Mouse (Mus musculus) lung, embryonic 16.5 days (tissue): ENCODE results near the gene Wdr86. TPM values are rescaled to one million over a fixed set of nuclear protein-coding genes. Genes with fewer than 3 reads are reported as not detected.
A peak's percentile ranks its signal among the peaks of the same experiment; 100 is the strongest.

Experiments
- ATAC-seq: fragments of 200-750 bp; cut with Nextera tagmentation; 2 replicates; pipeline ENCODE4 v1.8.0; 2017; ENCODE audit warnings: low read depth, mild to moderate bottlenecking, moderate library complexity
- H3K27ac ChIP-seq: fragments of 300-500 bp; sonication (generic); 2 replicates; pipeline ENCODE4 v1.5.1; 2014; ENCODE audit warnings: mild to moderate bottlenecking, control low read depth, low read length
- H3K27me3 ChIP-seq: fragments of 300-500 bp; sonication (generic); 2 replicates; pipeline ENCODE4 v1.6.1; 2014; ENCODE audit warnings: low read depth, low read length, mixed read lengths; ENCODE audit not compliant: control insufficient read depth, insufficient read depth
- H3K36me3 ChIP-seq: fragments of 300-500 bp; sonication (generic); 2 replicates; pipeline ENCODE4 v1.6.1; 2014; ENCODE audit warnings: low read length; ENCODE audit not compliant: control insufficient read depth, insufficient read depth
- H3K4me1 ChIP-seq: fragments of 300-500 bp; sonication (generic); replicated peaks from 2 replicates; pipeline ENCODE4 v1.6.1; 2014; ENCODE audit warnings: low read length, mixed read lengths; ENCODE audit not compliant: control insufficient read depth, insufficient read depth
- H3K4me2 ChIP-seq: fragments of 300-500 bp; sonication (generic); 2 replicates; pipeline ENCODE4 v1.6.1; 2014; ENCODE audit warnings: low read depth, low read length, control low read depth
- H3K4me3 ChIP-seq: fragments of 300-500 bp; sonication (generic); 2 replicates; pipeline ENCODE4 v1.5.1; 2014; ENCODE audit warnings: mild to moderate bottlenecking, low read length, control low read depth
- H3K9ac ChIP-seq: fragments of 300-500 bp; sonication (generic); 2 replicates; pipeline ENCODE4 v1.6.1; 2014; ENCODE audit warnings: low read length, control low read depth
- H3K9me3 ChIP-seq: fragments of 300-500 bp; sonication (generic); 2 replicates; pipeline ENCODE4 v1.6.1; 2016; ENCODE audit warnings: low read length; ENCODE audit not compliant: control insufficient read depth
- WGBS: fragments of 180-500 bp; shearing (Covaris S2); extraction: QIAGEN DNeasy Blood & Tissue Kit; methylation state at CpG from one replicate; pipeline ENCODE4 v1.1.7; 2014; 5-methylcytosine and 5-hydroxymethylcytosine counted together
- polyA plus RNA-seq: library from polyadenylated mRNA; unstranded; fragments of >200 nt; fragmentation: Nextera tagmentation; extraction: Ambion mirVana; gene quantifications from 2 replicates; pipeline ENCODE4 v1.2.1, GENCODE M21; 2015

Gene Wdr86
- polyA plus RNA-seq, 1 experiment from 2014 or later, result 30.5 TPM

DNA sequence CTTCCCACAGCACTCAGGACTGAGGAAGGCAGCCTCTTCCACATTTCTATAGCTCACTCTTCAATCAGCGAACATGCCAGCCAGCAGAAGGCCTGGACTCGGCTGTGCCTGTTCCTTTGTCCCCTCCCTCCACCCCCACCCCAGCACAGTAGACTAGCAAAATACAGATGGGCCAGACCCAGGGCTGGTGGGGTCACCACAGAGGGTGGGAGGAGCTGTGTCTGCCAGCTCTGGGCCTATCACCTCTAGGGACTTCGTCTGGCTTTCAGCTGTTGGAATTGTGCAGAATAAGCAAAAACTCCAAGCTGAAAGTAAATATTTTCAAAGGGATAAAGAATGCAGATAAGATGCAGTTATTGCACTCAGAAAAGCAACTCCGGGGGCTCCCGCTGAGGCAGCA, 5.7 kb downstream of the Wdr86 start:
- H3K27me3 ChIP-seq, result no peaks in the 10 kb centered on the region
- H3K9ac ChIP-seq, result peak overlapping the region; percentile 27
- H3K4me3 ChIP-seq, result no peak overlapping the region
- ATAC-seq, result peak; percentile 89
- H3K36me3 ChIP-seq, result no peaks in the 10 kb centered on the region; the same call in 1 of the 2 replicates
- H3K9me3 ChIP-seq, result no peaks in the 10 kb centered on the region
- peaks cover 46% of the 10 kb centered on the region for H3K4me1 ChIP-seq
- peak overlapping the region; percentile 95 for H3K27ac ChIP-seq
- 32% methylated on average over 5 of the region's 5 CpGs for WGBS
- 0 out of 2 replicates have a peak overlapping the region, but pooled peaks have one; percentile 9 for H3K4me2 ChIP-seq

- no peaks in the 10 kb centered on the region for H3K9me3 ChIP-seq
- H3K36me3 ChIP-seq, result no peaks in the 10 kb centered on the region; the same call in 1 of the 2 replicates
- H3K27ac ChIP-seq, result peak overlapping the region; percentile 95
- H3K27me3 ChIP-seq, result no peaks in the 10 kb centered on the region
- peak overlapping the region; percentile 27; the same call in 1 of the 2 replicates for H3K9ac ChIP-seq
- H3K4me2 ChIP-seq, result no peak overlapping the region
- WGBS, result 42% methylated on average over 5 of the region's 5 CpGs
- H3K4me1 ChIP-seq, result peaks cover 42% of the 10 kb centered on the region
- H3K4me3 ChIP-seq, result no peak overlapping the region
- ATAC-seq, result peak; percentile 10; the same call in 1 of the 2 replicates
These were observed 6.3 kb downstream of the Wdr86 start for GRCm38 (mm10) chr5:24724270-24724634.

- H3K4me2 ChIP-seq, result no peak overlapping the region
- ATAC-seq, result no peak
- WGBS, result 68% methylated on average over 11 of the region's 11 CpGs
- peak overlapping the region; percentile 12; the same call in 1 of the 2 replicates for H3K9ac ChIP-seq
- H3K9me3 ChIP-seq, result no peaks in the 10 kb centered on the region
- no peaks in the 10 kb centered on the region for H3K27me3 ChIP-seq
- no peak overlapping the region for H3K4me3 ChIP-seq
- no peaks in the 10 kb centered on the region; the same call in 1 of the 2 replicates for H3K36me3 ChIP-seq
- H3K4me1 ChIP-seq, result peaks cover 41% of the 10 kb centered on the region
- peak overlapping the region; percentile 95 for H3K27ac ChIP-seq
These were observed 6.8 kb downstream of the Wdr86 start for GRCm38 (mm10) chr5:24723527-24724269.

- H3K4me2 ChIP-seq, result no peak overlapping the region
- H3K27me3 ChIP-seq, result no peaks in the 10 kb centered on the region
- H3K36me3 ChIP-seq, result peaks cover 8% of the 10 kb centered on the region; the same call in 1 of the 2 replicates
- no peak for ATAC-seq
- no peak overlapping the region for H3K27ac ChIP-seq
- no peak overlapping the region for H3K4me3 ChIP-seq
- 91% methylated on average over 3 of the region's 3 CpGs for WGBS
- H3K4me1 ChIP-seq, result peaks cover 17% of the 10 kb centered on the region
- H3K9ac ChIP-seq, result no peak overlapping the region
- H3K9me3 ChIP-seq, result no peaks in the 10 kb centered on the region
These were observed 10.7 kb downstream of the Wdr86 start for GRCm38 (mm10) chr5:24719852-24720251.

DNA sequence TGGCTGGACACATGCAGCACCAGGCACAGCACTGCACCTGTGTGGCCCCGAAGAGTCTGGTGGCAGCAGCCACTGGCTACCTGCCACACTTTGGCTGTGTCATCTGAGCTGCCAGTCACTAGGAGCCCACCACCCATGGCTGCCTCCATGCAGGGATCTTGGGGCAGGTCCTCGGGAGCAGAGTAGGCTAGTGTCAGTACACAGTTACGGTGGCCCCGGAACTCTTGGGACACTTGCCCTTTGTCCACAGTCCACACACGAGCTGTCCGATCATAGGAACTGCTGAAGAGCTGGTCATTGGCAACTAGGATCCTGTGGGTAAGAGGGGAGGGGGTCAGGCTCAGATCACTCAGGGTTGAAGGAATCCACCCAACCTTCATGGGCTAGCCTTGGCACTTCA, 12.5 kb downstream of the Wdr86 start:
- Histone ChIP-seq H3K9me3 (no peaks in the 10 kb centered on the region), H3K4me2 (no peak overlapping the region), H3K4me1 (no peaks in the 10 kb centered on the region), H3K36me3 (peaks cover 8% of the 10 kb centered on the region; the same call in 1 of the 2 replicates), H3K27ac (no peak overlapping the region), H3K4me3 (no peak overlapping the region), H3K27me3 (no peaks in the 10 kb centered on the region), H3K9ac (no peak overlapping the region)
- 94% methylated on average over 6 of the region's 6 CpGs for WGBS
- ATAC-seq, result no peak

DNA sequence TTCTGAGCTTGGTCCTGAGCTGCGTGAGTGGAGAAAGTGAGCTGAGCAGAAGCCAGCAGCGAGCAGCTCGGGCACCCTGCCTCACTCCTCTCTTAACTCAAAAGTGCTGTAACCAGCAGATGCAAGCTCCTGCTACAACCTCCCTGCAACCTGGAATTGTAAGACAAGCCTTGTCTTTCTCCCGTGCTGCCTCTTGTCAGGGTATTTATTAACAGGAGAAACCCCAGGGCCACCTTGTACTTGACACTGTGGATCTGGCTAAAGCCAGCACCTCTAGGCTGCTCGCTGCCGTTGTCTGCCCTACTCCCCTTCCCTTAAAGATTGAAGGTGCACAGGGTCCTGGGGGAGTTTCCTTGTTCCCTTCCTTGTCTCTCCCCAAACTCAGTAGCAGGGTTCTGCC, 16.5 kb downstream of the Wdr86 start:
- H3K4me3 ChIP-seq, result no peak overlapping the region
- H3K9ac ChIP-seq, result no peak overlapping the region
- H3K27me3 ChIP-seq, result no peaks in the 10 kb centered on the region
- WGBS, result 71% methylated on average over 6 of the region's 6 CpGs
- H3K4me2 ChIP-seq, result no peak overlapping the region
- peaks cover 30% of the 10 kb centered on the region for H3K36me3 ChIP-seq
- peaks cover 6% of the 10 kb centered on the region; the same call in 1 of the 2 replicates for H3K4me1 ChIP-seq
- H3K27ac ChIP-seq, result no peak overlapping the region
- ATAC-seq, result no peak
- peaks cover 7% of the 10 kb centered on the region for H3K9me3 ChIP-seq

- ATAC-seq, result peak; percentile 54
- Histone ChIP-seq H3K9me3 (peaks cover 7% of the 10 kb centered on the region), H3K4me1 (peaks cover 6% of the 10 kb centered on the region; the same call in 1 of the 2 replicates), H3K27ac (no peak overlapping the region), H3K27me3 (no peaks in the 10 kb centered on the region), H3K9ac (no peak overlapping the region), H3K4me3 (no peak overlapping the region), H3K4me2 (no peak overlapping the region), H3K36me3 (peaks cover 37% of the 10 kb centered on the region)
- WGBS, result 69% methylated on average over 2 of the region's 2 CpGs
These were observed 17.3 kb downstream of the Wdr86 start for GRCm38 (mm10) chr5:24713199-24713598.

DNA sequence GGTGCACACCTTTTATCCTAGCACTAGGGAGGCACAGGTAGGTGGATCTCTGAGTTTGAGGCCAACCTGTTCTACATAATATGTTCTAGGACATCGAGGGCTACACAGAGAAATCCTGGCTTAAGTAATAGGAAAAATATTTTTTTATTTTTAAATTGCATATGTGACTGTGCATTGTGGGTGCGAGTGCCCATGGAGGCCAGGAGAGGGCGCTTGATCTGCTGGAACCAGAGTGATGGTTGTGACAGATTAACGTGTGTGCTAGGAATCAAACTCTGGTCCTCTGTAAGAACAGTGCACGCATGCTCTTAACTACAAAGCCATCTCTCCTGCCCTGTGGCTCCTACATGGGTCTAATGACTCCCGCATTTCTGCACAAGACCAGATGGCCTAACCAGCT, 18.9 kb downstream of the Wdr86 start:
- peaks cover 7% of the 10 kb centered on the region for H3K9me3 ChIP-seq
- H3K4me3 ChIP-seq, result no peak overlapping the region
- no peak for ATAC-seq
- H3K36me3 ChIP-seq, result peaks cover 49% of the 10 kb centered on the region
- no peak overlapping the region for H3K4me2 ChIP-seq
- H3K27me3 ChIP-seq, result no peaks in the 10 kb centered on the region
- H3K9ac ChIP-seq, result no peak overlapping the region
- WGBS, result 95% methylated on average over 6 of the region's 6 CpGs
- H3K27ac ChIP-seq, result no peak overlapping the region
- H3K4me1 ChIP-seq, result peaks cover 6% of the 10 kb centered on the region; the same call in 1 of the 2 replicates

- Histone ChIP-seq H3K27me3 (no peaks in the 10 kb centered on the region), H3K4me2 (no peak overlapping the region), H3K4me3 (no peak overlapping the region), H3K9ac (no peak overlapping the region), H3K4me1 (peaks cover 6% of the 10 kb centered on the region; the same call in 1 of the 2 replicates), H3K9me3 (peaks cover 7% of the 10 kb centered on the region), H3K36me3 (peaks cover 55% of the 10 kb centered on the region), H3K27ac (peak overlapping the region; percentile 40)
- 58% methylated on average over 2 of the region's 2 CpGs for WGBS
- ATAC-seq, result peak; percentile 69
These were observed 20.6 kb downstream of the Wdr86 start for GRCm38 (mm10) chr5:24709962-24710361.
